Mouse (Mus musculus): ENCODE measurements around the gene Plek2.

Gene Plek2

GRCm38 (mm10) chr12:78910684-78911461, 4.1 kb upstream of the Plek2 start:
- DNase-seq, result no peak

GRCm38 (mm10) chr12:78908081-78908605, 1.4 kb upstream of the Plek2 start:
- DNase-seq, result no peak

DNA sequence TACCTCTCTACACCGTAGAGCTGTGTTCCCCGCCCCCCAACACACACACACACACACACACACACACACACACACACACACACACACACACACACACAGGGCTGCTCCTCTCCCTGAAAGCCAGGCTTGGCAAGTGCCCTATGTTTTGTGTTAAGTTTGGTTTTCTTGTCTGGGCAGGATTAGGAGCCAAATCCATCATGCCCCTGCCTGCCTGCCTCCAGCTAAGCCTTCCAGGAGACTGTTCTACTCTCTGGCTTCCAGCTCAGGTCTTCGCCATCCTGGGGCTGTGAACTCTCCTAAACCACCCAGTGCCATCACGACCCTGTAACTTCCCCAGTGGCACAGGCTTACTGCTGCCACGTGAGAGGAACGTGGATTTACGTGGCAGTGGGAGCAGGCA, 2.3 kb downstream of the Plek2 start:
- no peak for DNase-seq

- no peak for DNase-seq
These were observed 3.5 kb downstream of the Plek2 start for GRCm38 (mm10) chr12:78903313-78903712.

GRCm38 (mm10) chr12:78901467-78901866, 5.3 kb downstream of the Plek2 start:
- no peak for DNase-seq

- no peak for DNase-seq
These were observed 8.9 kb downstream of the Plek2 start for GRCm38 (mm10) chr12:78897861-78898260.

DNA sequence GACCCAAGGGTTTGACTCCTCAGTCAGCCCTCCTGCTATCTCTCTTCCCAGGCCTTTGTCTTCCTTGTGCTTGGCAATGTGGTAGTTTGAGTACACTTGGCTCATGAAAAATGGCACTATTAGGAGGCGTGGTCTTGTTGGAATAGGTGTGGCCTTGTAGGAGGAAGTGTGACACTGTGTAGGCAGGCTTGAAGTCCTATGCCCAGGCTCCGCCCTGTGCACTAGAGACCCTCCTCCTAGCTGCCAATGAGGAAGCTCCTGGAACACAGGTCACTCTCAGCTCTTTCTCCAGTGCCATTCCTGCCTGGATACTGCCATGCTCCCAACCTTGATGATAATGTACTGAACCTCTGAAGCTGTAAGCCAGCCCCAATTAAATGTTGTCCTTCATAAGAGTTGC, 15.6 kb downstream of the Plek2 start:
- no peak for DNase-seq

- DNase-seq, result no peak
These were observed 16.7 kb downstream of the Plek2 start for GRCm38 (mm10) chr12:78890062-78890461.

DNA sequence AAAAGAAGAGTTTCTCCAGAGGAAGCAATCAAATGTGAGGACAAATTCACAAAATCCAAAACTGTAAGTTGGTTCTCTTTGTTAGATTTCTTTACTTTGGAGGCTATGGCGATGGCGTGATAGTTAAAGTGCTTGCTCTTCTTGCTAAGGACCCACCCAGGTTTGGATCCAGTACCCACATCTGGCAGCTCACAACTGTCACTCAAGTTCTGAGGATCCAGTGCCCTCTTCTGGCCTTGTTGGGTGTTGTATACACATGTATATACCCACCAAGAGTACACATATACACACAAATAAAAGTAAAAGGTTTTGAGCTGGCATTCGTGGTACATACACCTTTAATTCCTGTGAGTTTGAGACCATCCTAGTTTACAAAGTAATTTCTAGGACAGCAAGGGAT, 32.2 kb downstream of the Plek2 start:
- DNase-seq, result no peak

DNA sequence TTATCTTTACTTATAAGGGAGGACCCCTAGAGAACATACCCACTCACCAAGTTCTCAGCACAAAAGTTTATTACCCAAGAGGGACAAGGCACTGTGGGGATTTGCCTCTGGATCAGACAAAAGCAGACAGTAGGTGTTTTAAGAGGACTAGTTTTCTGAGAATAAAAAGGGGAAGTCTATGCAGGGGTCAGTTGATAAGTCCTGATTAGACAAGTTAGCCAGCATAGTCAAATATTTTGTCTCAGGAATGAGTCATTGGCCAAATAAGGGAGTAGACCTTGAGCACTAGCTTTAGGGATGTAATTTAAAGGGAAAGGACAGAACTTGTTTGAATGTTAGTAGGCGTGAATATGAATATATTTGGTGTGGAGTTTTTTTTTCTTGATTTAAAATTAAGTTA, 38.6 kb downstream of the Plek2 start:
- no peak for DNase-seq

GRCm38 (mm10) chr12:78865434-78865833, 41.3 kb downstream of the Plek2 start:
- no peak for DNase-seq

- DNase-seq, result no peak
These were observed 44.5 kb downstream of the Plek2 start for GRCm38 (mm10) chr12:78862254-78862730.

- DNase-seq, result peak; percentile 100
These were observed 45.1 kb downstream of the Plek2 start, which contains the start of the genes Atp6v1d and Eif2s1 for GRCm38 (mm10) chr12:78861496-78862253. TSS of gene Atp6v1d (minus strand) at chr12:78861638. TSS of gene Eif2s1 (plus strand) at chr12:78861819.

DNA sequence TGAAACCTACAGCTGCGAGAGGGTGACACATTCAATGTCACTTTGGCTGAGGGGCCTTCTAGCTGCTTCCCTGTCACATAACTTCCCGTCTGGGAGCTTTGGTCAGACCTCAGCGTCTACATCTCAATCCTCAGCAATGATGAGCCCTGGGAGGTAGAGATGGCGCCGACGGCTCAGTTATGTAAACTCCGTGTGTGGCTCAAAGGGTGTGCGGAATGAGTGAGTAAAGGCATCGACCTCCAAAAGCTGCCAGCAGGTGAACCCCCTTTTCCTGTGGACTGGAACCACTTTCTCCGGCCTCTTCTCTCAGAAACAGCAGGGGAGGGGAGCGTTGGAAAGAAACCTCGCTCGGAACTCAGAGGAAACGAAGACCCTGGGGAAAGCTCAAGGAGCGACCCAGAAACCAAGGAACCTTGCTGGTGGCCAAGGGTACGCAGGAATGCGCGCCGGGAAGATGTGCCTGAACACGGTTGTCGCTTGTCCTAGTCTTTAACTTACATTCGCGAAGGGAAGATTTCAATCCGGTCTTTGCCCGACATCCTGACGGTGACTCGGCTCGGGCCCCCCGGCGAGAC, 45.8 kb downstream of the Plek2 start:
- DNase-seq, result no peak

DNA sequence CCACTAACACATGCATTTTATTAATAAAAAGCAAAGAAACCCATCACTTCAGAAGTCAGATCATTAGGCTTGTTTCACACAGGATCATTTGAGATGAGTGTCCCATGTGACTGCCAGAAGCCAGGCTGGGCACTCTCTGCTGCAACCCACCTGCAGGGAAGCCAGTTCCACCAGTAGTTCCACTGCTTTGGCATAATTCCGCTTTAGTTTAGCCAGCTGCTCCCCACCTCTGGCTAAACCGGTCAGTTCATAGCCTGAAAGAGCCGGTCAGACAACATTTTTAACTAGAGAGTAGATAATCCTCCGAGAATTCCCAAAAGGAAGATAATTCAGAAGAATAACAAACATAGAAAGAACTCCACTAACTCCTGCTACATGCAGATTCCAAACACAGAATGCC, 58.5 kb downstream of the Plek2 start:
- DNase-seq, result no peak

DNA sequence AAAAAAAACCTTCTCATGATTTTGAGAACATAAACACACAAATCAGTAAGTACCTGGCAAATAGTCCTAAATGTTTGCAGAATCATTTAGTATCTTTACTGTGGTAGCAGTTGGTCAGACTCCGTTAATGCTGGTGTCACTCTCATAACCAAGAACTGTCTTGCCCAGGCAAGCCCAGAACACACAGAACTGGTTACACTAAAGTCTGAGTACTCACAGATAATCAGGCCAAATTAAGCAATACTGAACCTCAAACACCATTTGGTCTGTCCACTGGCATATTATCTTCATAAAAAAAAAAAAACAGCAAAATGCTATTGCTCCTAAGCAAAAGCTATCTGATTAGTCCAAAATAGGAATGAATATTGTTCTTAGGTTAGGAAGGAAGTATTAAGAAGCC, 64.3 kb downstream of the Plek2 start:
- no peak for DNase-seq

- no peak for DNase-seq
These were observed 66.9 kb downstream of the Plek2 start for GRCm38 (mm10) chr12:78839906-78840305.

Measured in cerebellum, adult 9-11 months (tissue).